Mouse (Mus musculus) retina, postnatal 7 days (tissue): ENCODE results near the gene Egln2.

Source experiments
- DNase-seq: peaks from one replicate; pipeline ENCODE4 v3.0.0-alpha.2; 2012; ENCODE audit warnings: low read depth, low spot score

The Egln2 gene

DNA sequence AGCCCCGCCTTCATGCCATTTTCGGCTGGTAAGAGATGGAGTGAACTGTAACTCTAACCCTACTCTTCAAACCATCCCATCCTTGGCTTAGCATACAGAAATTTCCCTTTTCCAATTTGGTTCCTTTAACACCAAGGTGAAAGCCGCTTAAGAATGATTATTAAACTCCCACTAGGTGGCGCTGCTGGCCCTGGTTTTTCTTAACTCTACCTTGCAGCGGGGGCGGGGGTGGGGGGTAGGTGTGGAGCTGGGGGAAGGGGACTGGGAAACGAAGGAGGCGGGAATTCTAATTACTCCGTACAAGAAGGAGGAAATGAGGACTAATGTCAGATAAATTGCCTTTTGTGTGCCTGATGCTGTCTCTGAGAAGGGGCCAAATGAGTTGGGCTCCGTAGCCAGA lies 34.0 kb downstream of the Egln2 start:
- DNase-seq, result peak; percentile 53

- DNase-seq, result no peak
These were observed 35.2 kb downstream of the Egln2 start for GRCm38 (mm10) chr7:27131387-27131786.

- DNase-seq, result no peak
These were observed 35.9 kb downstream of the Egln2 start for GRCm38 (mm10) chr7:27130521-27131370.

DNA sequence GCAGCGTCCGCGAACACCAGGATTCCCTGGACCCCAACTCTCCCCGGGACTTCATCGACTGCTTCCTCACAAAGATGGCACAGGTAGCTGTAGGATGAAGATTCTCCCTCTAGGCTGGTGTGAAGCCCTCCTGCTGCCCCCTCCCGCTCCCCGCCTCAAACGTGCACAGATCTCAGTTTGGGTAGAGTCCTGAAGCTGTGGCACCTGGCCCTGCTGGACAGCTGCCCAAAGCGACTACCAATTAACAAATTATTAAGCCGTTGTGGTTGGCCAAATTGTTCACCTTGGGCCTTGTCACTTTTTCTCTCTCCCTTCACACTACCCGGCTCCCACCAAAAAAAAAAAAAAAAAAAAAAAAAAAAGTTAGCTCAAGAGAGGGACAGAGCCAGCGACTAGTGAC lies 36.8 kb downstream of the Egln2 start:
- DNase-seq, result no peak

GRCm38 (mm10) chr7:27128946-27129345 lies 37.7 kb downstream of the Egln2 start:
- no peak for DNase-seq

DNA sequence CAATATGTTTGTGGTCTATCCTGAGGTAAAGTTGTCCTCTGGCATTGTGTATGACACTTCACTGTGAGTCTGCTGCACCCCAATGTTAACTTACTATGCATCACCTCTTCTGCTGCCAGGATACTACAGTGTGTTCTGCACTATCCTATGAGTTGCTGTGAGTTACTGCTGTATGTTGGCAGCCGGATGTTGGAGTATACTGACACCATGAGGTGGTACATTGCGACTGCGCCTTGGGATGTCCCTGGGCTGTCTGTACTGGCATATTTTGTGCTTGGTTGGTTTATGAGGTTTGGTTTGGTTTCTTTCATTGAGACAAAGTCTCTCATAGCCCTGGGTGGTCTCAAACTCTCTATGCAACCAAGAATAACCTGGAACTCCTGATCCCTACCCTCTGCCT lies 38.4 kb downstream of the Egln2 start:
- no peak for DNase-seq

DNA sequence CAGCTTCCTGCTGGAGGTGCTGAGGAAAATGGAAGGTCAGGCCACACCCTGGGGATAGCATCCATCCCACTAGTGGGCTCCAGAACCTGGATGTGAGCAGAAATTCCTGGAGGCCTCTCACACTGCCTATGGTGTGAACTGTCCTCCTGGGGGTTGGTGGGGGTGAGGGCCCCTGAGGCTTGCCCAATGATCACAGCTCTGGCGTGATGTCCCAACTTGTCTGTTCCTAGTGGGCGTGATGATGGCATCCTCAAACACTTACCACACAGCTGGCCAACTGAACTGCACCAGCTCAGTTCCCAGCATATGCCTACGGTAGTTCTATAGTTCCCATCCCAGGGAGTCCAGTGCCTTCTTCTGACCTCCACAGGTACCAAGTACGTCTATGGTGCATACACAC lies 41.6 kb downstream of the Egln2 start:
- no peak for DNase-seq

DNA sequence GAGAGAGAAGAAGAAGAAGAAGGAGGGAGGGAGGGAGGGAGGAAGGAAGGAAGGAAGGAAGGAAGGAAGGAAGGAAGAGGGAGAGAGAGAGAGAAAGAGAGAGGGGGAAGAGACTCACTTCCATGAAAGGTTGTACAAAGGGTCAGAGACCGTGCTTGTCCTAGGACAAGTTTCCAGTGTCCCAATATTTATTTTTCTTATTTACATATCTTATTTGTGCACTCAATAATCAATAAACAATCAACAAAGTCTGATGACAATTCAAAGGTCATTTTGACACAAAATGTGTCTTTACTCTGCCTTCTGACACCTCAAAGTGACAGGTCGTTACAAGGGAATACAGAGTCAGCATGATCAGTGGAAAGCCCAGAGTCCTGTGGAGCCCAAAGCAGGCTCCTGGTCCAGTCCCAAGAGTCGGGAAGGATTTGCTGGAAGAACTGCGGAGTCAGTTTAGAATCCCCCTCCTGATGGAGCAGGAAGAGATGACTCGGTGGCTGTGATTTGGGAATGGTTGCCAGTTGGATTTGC lies 42.2 kb downstream of the Egln2 start:
- DNase-seq, result no peak

- DNase-seq, result no peak
These were observed 46.9 kb downstream of the Egln2 start, which contains the start of gene Cyp2f2 for GRCm38 (mm10) chr7:27119676-27120075. Gene Cyp2f2 (plus strand): TSS chr7:27119909.

DNA sequence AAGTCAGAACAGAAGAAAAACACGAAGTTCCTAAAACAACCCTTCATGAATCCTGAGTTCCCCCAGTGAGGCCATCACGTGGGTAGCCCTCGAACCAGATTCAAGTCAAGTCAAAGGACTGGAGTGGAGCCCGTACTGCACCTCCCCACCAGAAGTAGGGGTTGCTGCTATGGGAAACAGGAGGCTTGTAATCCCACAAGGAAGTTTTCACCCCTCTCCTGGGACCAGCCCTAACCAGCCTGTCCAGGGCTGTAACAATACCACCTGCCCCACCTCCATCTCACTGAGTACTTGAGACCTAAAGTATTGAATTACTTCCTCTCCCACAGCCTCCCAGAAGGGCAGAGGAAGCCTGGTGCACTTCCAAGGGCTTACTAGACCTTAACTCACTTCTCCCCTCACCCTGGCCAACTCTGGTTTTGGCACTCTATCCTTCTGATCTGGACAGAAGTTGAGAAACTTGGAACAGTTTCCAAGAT lies 48.5 kb downstream of the Egln2 start:
- no peak for DNase-seq

- DNase-seq, result no peak
These were observed 54.6 kb downstream of the Egln2 start for GRCm38 (mm10) chr7:27111987-27112386.

- no peak for DNase-seq
These were observed 55.6 kb downstream of the Egln2 start for GRCm38 (mm10) chr7:27111038-27111437.

DNA sequence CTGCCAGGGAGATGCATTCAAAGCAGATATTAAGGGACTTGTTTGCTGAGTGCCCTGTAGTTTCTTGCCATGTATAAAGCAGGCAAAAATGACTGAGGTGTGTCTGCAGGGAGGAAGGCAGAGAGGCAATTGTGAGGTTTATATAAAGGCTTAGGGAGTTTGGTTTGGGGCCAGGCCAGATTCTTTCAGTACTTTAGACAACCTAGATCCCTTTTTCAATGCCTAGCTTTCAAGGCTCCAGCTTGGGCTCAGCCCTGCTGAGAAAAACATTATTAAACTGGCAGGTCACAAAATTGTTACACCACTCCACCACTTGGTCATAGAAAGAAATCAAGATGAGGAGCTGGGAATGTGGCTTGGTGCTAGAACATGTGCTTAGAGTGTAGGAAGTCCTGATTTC lies 56.3 kb downstream of the Egln2 start:
- no peak for DNase-seq
